Mouse (Mus musculus) T-helper 1 cell (primary cell): Measurements from ENCODE around the gene Terb2.
"Not testable (repeated sequence)": the region's sequence is repeated elsewhere in the genome, so short reads cannot be mapped to it uniquely, and the experiment has no call there.

ENCODE experiments used
- in situ Hi-C: fragments of 300-600 bp; cut with MboI, MseI; formaldehyde crosslinking; loops from one replicate; pipeline ENCODE4 v1.15.1; 2025; ENCODE audit warnings: high pct_unique_total_duplicates

Gene Terb2

DNA sequence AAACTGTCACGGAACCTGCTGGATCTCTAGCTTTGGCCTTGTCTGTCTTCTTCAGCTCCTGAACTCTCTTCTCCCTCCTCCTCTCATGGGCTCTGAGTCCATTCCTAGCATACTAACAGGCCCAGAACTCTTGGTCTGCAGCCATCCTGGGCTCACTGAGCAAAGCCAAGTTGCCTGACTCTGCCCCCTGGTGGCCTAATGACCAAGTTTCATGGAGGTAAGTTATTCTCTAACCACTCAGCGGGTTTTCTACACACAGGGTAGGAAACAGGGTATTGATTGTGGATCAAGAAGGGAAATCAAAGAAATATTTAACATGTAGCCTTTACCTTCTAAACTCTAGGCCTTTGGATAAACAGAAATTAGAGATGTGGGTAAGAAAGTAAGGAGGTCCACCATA, 25.4 kb upstream of the Terb2 start, which contains the start of gene Trim69:
Trim69 (plus strand) TSS at position 21 of the 400 bp plus-strand sequence.
- in situ Hi-C loops = loop anchor here (5.0 kb wide), 1 partner anchor 88 kb away; no protein-coding TSS in a partner anchor

DNA sequence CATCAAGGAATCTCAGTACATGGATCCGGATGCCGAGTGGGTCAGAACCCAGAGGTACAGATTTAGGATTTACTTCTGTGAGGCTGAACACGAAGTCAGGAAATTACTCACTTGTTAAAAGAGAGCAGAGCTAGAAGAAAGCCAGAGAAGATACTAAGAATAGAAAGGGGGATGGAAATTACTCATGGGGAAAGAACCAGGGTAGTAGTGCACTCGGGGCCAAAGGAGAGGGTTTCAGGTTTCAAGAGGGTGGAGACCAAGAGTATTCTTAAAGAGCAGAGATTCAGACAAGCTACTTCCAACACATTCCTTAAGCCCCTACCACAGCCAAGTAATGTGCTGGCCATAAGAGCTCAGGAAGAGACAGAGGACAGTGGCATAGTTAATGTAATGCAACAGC, 24.5 kb upstream of the Terb2 start:
- in situ Hi-C loops = loop anchor here (5.0 kb wide), 1 partner anchor 89 kb away; no protein-coding TSS in a partner anchor

DNA sequence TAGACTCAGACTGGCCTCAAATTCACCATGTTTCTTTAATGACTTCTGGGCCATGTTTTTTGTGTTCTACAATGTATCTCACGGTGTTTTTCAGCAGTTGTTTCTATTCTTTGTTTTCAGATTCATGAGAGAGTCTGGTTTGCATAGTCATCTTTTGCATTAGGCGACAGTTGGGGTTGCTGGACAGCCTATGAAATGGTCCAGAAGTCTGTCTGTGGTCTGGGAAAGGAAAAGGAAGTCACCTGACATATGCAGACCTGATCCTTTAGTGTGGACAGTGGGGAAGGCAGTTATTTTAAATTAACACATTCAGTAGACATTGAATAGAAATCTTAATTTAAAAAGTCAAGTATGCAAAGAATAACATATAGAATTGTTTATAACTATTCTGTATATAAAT, 23.5 kb upstream of the Terb2 start:
- in situ Hi-C loops = loop anchor here (5.0 kb wide), 1 partner anchor 90 kb away; no protein-coding TSS in a partner anchor

DNA sequence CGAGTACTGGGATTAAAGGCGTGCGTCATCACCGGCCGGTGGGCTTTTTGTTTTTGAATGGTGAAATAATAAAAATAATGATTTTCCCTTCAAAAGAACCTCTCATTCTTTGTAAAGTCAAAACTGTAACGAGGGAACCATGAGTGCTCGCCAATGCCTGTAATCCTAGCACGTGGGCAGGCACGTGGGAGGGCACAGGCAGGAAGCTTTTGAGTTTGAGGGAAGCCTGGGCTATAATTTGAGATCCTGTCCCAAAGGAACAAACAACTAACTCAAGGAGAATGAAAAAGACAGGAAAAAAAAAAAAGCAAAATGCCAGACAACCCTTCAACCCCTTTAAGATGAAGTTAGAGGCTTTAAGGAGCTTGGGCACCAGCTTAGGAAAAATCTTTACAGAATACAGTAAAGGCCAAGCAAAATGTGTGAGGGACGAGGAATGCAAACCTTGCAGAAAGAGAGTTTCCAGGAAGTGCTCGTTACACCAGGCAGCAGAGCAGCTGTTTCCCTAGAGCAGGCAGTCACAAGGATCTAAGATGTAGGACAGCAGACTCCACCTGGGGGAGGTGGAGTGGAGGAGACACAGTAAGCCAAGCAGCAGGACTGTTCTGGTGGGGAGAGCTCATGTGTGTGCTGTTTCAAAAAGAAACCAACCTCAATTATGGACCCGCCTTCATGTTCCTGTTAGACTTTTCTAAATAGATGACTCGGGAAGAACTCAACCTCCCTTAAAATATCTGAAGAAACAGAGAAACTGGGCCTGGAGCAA, 22.5 kb upstream of the Terb2 start:
- in situ Hi-C loops = loop anchor here (5.0 kb wide), 1 partner anchor 91 kb away; no protein-coding TSS in a partner anchor

DNA sequence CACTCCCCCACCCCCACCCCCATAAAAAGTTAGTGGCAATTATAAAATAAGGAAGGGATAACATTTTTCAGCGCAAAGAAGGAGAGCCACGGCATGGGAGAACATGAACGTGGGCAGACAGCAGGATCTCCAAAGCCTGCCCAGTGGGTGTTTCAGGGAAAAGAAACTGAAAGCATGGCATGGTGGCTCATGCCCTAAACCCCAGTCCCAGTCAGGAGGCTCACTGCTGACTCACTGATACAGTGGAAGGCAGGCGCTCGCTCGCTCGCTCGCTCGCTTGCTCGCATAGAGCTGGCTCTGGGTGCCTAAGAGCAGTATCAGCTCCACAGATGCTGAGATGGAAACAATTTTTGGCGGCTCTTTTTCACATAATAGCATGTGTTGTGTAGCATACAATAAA, 21.8 kb upstream of the Terb2 start:
- in situ Hi-C loops = loop anchor here (5.0 kb wide), 1 partner anchor 92 kb away; no protein-coding TSS in a partner anchor

DNA sequence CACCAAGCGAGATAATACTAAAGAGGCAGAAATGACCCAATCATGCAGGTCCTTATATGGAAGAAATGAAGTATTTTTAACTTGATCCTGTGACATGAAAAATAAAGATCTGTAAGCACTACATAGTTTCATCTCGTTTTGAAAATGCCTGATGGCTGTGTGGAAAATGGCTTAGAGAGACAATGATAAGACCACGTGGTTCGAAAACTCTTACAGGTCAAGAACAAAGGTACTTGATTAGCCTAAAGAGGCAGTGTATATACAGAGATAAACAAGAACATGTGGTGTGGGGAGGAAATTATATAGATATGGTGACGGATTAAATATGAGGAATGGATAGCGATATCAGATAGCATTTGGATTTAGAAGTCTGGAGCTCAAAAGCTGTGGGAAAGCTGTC, 14.8 kb upstream of the Terb2 start:
- in situ Hi-C loops = no loop called here

DNA sequence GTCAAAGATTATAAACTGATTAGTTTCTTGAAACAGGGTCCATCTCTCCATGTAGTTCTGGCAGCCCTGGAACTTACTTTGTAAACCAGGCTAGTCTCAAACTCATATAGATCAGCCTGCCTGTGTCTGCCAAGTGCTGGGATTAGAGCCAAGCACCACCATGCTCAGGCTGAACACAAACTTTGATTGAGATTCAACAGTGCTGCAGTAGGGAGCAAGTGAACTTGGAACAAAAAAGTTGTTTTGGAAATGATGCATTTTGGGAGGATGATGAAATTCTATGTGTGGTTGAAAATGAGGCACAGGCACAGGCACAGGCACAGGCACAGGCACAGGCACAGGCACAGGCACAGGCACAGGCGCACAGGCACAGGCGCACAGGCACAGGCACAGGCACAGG, 13.9 kb upstream of the Terb2 start:
- in situ Hi-C loops = no loop called here

DNA sequence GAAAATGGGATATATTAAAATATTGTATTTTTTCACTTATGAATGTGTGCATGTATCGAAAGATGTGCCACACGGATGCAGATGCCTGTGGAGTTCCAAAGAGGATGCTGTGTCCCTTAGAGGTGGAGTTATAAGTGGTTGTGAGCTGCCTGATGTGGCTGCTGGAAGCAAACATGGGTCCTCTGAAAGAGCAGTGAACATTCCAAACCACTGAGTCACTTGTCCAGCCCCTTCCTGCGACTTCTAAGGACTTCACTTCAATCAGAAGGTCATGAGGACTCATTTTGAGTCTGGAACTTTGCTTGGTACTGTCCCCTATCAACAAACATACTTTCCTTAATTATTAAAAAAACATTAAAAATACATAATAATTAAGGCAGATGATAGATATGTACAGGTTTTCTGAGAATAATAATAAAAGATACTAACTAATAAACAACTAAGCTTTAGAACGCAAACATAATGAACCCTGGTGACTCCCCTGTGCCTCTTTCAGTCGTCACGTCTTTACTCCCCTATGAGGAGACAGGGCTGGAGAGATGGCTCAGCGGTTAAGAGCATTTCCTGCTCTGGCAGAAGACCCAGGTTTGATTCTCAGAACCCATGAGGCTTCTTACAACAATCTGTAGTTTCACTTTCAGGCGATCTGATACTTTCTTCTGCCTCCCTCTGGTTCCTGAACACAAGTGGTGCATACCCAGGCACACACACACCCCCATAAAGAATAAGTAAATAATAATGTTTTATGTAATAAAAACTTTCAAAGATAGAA, 5.8 kb upstream of the Terb2 start:
- in situ Hi-C loops = no loop called here

DNA sequence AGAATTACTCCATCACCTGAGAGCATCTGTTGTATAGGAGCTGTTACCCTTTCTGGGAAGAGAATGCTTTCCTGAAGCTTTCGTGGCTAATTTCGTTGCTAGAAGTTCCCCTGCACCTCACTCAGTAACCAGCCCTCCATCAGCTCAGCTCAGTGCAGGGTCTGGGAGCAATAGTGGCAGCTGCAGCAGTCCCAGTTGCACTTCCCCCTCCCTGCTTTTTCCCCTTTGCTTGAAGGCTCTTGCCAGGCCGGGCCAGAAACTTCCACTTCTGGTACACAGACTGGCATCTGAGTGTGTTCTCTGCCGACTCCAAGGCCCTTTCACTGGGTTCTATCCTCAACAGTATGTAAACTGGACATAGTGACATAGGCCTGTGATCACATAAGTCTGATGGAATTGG, 986 bp upstream of the Terb2 start:
- in situ Hi-C loops = no loop called here

DNA sequence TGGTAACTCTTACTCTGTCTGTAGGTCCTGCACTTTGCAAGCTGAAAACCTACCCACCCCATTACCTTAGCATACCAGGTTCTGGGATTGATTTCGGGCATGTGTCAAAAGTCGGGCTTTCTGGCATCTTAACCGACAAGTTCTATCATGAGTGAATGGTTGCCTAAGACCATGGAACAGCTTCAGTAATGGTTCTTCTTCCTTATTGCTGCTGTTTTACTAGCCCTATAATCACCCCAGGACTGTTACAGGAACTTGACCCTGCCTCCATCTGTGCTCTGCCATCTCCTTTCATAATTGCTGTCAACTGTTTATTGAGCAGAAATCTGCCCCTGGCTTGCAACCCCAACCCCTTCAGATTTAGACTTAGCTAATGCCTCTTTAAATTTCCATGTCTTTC, 679 bp downstream of the Terb2 start:
- in situ Hi-C loops = no loop called here

DNA sequence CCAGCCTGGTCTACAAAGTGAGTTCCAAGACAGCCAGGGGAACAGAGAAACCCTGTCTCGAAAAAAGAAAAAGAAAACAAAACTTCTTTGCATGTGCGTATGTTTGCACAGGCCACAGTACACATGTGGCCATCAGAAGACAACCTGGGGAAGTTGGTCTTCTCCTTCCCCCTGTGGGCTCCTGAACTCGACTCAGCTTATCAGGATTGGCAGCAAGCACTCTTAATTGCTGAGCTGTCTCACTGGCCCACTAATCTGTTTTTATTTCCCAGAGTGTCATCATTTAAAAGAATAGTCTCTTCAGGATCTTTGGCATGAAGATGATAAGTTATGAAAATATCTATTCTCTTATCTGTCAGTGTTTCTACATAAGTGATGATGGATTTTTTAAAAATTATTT, 5.8 kb downstream of the Terb2 start:
- in situ Hi-C loops = no loop called here

DNA sequence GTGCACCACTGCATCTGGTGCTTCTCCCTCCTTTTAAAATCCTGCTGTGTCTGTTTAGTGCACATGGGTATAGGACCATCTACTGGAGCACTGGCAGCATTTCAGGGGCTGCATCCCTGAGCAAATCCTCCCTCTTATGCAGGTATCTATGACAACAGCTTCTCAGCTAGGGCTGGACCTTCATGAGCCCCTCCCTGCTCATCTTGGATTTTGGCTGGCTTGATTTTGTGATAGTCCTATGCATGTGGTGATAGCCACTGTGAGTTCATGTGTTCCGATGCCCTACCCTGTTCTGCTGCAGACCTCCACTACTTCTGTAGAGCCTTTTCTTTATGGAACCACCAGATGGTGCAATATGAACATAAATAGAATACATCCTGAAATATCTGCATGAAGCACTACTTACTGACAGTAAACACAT, 8.4 kb downstream of the Terb2 start:
- in situ Hi-C loops = no loop called here

DNA sequence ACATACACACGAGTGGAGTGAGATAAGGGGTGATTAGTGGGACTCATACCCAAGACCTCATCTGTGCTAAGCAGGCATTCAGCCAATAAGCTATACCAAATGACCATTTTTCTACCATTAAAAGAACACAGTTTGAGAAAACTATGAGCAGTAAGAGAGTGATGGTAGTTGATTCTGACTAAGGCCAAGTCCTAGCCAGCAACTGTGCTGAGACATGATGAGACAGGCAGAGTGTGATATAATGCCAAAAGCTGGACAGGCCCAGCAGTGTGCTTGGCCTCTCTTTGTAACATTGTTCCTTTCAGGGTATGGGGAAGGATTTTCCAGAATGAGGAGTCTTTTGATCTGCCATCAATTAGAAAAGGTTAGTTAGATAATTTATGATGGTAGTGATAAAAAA, 15.4 kb downstream of the Terb2 start:
- in situ Hi-C loops = no loop called here

DNA sequence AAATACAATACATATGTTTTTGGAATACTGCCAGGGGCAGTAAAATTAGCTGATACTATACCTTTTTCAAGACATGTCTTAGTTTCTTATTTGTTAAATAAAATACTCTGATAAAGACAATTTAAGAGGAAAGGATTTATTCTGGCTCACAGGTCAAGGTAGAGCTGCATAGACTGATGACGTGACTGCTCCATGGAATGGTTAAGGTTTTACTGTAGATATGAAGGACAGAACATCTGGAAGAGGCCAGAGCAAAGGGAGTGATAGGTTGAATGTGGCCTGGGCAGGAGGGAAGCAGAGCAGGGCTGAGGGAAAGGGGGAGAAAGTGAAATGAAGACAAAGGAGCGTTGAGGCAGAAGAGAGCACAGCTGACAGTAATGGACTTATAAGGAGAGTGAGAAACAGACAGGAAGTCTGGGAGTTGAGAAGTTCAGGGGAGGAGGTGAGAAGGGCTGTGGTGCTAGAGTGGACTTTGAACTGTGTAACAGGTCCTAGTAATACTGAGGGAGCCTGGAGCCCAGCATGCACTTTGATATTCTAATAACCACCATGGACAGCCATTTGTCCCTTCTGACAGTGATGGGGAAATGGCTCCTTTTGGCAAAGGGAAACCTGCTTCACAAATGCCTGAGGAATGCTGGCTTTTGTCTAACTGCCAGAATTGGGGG, 20.5 kb downstream of the Terb2 start:
- in situ Hi-C loops = no loop called here

DNA sequence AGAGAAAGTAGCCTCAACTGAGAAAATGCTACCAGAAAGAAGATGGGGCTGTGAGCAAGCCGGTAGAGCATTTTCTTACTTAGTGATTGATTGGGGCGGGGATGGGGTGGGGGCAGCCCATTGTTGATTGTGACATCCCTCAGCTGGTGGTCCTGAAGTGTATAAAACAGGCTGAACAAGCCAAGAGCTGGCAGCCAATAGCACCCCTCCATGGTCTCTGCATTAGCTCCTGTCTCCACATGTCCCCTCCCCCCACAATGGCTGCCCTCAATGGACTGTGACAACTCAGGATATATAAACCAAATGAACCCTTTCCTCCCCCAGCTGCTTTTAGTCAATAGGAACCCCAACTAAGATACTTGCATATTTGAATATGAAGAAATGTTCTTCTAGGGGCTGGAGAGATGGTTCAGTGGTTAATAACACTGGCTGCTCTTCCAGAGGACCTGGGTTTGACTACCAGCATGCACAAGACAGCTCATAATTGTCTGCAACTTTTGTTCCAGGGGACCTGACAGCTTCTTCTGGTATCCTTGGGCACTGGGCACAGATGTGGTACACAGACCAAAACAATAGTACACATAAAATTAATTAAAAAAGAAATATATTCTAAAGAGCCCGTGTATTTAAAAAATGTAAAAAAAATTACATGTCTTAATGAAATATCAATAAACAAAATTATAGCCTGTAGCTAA, 24.6 kb downstream of the Terb2 start:
- in situ Hi-C loops = no loop called here

DNA sequence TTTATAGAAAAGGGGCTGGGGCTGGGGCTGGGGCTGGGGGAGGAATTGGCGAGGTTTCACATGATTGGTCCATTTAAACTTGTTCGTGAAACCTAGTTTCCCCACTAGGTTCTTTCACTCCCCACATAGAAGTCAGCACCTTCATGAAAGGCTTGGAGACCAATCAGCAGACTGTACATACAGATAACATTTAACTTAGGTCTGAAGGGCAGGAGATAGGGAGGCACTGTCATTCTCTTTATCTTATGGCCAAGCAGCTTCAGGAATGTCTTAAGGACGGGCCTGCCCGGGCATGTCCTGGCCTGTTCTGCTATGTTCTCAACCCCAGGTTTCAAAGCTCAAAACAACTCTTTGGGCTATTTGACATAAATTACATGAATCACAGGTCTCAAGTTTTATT, 31.0 kb downstream of the Terb2 start:
- in situ Hi-C loops = not testable (repeated sequence)

DNA sequence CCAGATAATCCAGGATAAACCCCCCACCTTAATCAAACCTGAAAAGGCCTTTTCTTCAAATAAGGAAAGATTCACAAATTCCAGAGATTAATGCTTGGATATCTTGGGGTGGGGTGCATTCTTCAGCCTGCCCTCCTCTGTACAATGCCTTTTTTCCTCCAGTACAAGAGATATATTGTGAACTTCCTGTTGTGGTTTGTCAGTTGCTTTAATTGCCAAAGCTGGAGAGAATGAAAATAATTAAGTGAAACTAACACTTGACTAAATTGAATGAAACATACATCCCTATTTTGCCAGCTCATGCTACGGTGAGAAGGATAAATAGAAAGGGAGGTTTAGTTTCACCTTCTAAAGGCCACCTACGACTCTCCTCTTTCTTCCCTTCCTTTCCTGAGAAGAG, 32.2 kb downstream of the Terb2 start:
- in situ Hi-C loops = no loop called here

DNA sequence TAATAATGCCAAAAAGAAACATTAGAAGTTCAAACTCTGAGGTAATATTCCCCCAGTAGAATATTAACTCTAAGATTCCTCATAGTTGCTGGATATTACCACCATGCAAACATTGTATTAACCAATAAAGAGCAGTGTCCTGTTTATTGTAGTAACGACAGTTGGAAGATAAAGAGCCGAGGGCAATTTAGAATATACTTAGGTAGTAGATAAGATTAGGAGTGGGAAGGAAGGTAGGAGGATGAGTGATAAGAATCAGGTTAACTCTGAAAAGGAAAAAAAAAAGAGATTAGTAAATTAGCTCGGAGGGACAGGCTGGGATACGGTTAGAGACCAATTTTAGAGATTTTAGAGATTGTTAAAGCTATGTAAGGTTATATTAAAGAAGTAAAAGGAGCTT, 35.3 kb downstream of the Terb2 start:
- in situ Hi-C loops = no loop called here

DNA sequence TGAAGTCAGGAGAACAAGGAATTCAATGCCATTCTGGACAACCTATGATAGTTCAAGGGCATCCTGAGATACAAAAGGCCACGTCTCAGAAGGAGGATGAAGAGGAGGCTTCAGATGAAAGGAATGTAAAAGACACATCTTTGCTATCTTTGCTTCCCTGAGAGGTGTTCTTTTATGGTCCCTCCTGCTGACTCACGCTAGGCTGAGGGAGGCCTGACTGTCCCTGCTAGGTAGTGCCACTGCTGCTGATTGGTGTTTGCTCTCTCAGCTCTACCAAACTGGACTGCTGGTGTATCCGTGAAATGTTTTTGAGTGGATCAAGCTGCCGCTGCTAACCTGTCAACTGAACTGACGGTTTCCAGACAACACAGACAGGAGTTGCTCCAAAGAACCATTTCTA, 35.7 kb downstream of the Terb2 start:
- in situ Hi-C loops = no loop called here

DNA sequence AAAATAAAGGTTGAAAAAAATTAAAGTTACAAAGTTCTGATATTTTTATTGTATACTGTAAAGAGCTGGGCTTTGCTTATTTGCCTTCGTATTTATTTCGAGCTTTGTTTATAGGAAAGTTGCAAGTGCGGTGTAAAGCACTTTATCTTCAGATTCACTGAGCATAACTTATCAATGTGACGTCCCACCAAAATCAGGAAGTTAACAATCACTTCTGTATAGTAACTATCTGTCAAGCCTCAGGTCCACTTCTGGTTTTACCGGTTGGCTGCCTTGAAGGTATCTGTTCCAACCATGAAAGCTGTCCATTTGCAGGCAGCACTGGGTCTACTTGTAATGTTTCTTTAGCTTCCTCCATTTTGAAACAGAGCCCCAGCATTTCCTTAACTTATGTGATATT, 36.2 kb downstream of the Terb2 start:
- in situ Hi-C loops = no loop called here

DNA sequence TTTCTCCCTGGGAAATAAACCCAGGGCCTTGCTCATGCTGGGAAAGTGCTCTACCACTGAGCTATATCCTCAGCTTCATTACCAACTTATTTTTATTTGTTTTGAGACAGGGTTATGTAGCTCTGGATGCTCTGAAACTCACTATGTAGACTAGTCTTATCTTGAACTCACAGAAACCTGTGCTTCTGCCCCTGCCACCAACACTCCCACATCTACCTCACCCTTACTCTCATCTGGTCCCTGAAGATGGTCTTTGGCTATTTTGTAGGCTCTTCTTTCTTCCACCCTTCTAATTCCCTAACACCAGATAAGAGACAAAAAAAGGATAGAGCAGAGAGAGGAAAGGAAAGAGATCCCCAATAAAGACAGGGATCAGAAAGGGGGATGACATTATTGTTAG, 37.6 kb downstream of the Terb2 start:
- in situ Hi-C loops = no loop called here

DNA sequence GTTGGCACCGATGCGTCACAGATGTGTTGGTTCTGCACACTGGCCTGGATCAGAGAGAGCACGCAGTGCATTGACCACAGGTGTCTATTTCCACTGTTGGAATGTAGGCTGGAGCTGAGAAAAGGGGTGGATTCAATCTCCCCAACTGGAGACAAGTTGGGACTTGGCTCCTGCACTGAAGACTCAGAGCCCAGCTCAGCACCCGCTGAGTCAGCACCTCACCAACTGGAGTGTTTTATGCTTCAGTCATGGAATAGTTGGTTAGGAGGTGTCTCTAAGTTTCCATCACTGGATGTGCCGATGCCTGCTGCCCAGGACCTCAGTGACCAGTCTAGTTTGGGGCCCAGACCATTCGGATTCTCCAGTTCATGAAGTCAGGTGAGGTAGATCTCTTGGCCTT, 44.3 kb downstream of the Terb2 start:
- in situ Hi-C loops = no loop called here
